Mouse (Mus musculus) skeletal muscle tissue, adult 2 months (tissue): Measurements from ENCODE around the gene Sgca.
A peak's percentile ranks its signal among the peaks of the same experiment; 100 is the strongest.
"Not testable (repeated sequence)": the region's sequence is repeated elsewhere in the genome, so short reads cannot be mapped to it uniquely, and the experiment has no call there.

Source experiments
- DNase-seq: peaks from one replicate; pipeline ENCODE4 v3.0.0-alpha.2; 2012; ENCODE audit warnings: low read depth, low spot score

Sgca gene

GRCm38 (mm10) chr11:94986435-94986834 lies 10.3 kb upstream of the Sgca start:
- no peak for DNase-seq

- no peak for DNase-seq
Measured at GRCm38 (mm10) chr11:94985822-94986221, 9.7 kb upstream of the Sgca start.

GRCm38 (mm10) chr11:94985140-94985539 lies 9.0 kb upstream of the Sgca start:
- no peak for DNase-seq

GRCm38 (mm10) chr11:94979462-94980179 lies 3.5 kb upstream of the Sgca start:
- no peak for DNase-seq

GRCm38 (mm10) chr11:94978947-94979346 lies 2.8 kb upstream of the Sgca start:
- DNase-seq, result peak; percentile 96

GRCm38 (mm10) chr11:94978178-94978915 lies 2.2 kb upstream of the Sgca start:
- DNase-seq, result no peak

GRCm38 (mm10) chr11:94974951-94975350 lies 1.2 kb downstream of the Sgca start:
- peak; percentile 83 for DNase-seq

- peak; percentile 88 for DNase-seq
Measured at GRCm38 (mm10) chr11:94973313-94973712, 2.8 kb downstream of the Sgca start.

GRCm38 (mm10) chr11:94972887-94973286 lies 3.2 kb downstream of the Sgca start:
- no peak for DNase-seq

GRCm38 (mm10) chr11:94971895-94972615 lies 4.1 kb downstream of the Sgca start:
- no peak for DNase-seq

- peak; percentile 69 for DNase-seq
Measured at GRCm38 (mm10) chr11:94970210-94970943, 5.8 kb downstream of the Sgca start.

GRCm38 (mm10) chr11:94969709-94970108 lies 6.4 kb downstream of the Sgca start:
- not testable (repeated sequence) for DNase-seq

GRCm38 (mm10) chr11:94968187-94968586 lies 7.9 kb downstream of the Sgca start:
- no peak for DNase-seq

GRCm38 (mm10) chr11:94967419-94967818 lies 8.7 kb downstream of the Sgca start, which contains the start of gene Hils1:
TSS of gene Hils1 (plus strand) at chr11:94967593.
- no peak for DNase-seq

- no peak for DNase-seq
Measured at GRCm38 (mm10) chr11:94962534-94963101, 13.5 kb downstream of the Sgca start.

GRCm38 (mm10) chr11:94958065-94958858 lies 17.9 kb downstream of the Sgca start:
- peak; percentile 91 for DNase-seq

GRCm38 (mm10) chr11:94957693-94958064 lies 18.4 kb downstream of the Sgca start:
- DNase-seq, result no peak

GRCm38 (mm10) chr11:94955103-94955502 lies 21.0 kb downstream of the Sgca start:
- no peak for DNase-seq

GRCm38 (mm10) chr11:94952169-94952568 lies 24.0 kb downstream of the Sgca start:
- no peak for DNase-seq

GRCm38 (mm10) chr11:94945236-94945635 lies 30.9 kb downstream of the Sgca start:
- no peak for DNase-seq
